Mouse (Mus musculus): ENCODE data around the gene Cyb561d2.
A peak's percentile ranks its signal among the peaks of the same experiment; 100 is the strongest.

Gene Cyb561d2

DNA sequence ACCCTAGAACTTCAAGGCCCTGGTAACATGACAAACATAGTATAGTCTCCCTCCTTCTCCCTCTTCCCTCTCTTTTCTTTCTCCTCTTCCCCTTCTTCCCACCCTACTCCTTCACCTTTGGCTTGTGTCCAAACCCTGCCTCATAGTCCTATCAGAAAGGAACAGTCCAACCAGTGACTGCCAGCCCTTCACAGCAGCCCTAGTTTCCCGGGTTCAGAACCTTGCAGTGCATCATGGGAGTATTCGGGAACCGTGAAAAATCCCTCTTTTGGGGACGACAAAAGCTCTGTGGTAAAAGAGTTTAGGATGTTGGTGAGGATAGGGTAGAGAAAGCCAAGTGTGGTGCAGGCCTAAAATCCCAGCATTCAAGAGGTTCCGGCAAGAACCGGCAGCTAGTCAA is 21.7 kb downstream of the Cyb561d2 start:
- DNase-seq = no peak

DNA sequence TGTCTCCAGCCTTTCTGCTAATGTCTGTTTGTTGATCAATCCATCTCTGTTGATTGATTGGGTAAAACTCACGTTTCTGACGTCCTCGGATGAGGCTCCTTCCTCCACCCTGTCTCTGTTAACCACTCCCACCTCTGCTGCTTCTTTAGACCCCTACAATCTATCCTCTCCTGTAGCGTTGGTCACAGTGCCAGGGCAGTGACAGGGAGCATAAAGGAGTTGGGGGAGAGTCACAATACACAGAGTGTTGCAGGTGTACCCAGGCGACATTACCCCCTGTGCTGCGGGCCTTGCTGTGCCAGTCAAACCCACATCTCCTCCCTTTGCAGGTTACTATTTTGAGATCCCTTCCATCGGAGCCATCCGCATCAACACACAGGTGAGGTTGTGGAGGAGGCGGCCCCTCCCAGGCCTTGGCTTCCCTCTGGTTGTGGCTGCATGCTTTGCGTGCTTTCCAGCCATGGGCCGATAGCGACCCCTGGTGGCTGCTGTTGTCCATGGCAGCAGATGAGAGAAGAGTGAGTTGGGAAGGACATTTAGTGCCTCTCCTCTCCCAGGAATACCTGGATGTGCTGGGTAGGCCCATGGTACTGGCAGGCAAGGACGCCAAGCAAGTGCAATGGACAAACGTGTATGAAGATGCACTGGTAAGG is 27.6 kb downstream of the Cyb561d2 start:
- DNase-seq = peak; percentile 94 to 95

DNA sequence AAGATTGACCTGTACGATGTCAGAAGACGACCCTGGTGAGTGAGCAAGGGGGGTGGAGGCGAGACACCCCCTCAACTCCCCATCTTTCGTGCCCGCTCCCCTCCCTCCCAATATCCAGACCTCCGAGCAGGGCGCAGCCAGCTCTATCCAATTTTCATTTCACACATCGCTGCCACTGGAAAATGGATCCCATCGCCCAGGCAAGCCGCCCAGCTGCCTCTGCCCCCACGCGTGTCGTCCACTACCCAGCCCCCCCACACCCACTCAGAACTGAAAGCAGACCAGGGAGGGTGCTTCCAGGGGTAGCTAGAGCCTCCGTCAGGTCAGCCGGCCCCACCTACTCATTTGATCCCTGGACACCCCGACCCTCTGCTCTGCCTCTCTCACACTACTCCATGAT is 29.7 kb downstream of the Cyb561d2 start:
- DNase-seq = no peak

DNA sequence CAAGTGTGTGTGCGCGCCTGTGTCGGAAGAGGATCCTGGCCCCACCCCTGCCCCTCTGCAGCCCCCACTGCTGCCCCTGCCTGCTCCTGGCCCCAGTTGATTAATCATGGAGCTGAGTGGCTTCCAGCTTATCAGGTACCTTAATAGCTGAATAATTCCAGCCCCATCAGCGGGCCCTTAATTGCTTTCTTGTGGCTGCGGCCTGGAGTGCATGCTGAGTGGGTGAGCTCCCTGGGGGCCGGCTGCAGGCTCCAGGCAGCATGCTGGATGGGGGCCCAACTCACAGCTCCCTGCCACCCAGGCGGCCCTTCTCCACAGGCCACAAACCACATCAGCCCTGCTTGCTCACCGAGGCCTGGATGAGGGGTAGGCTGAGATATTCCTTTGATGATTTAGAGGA is 30.6 kb downstream of the Cyb561d2 start:
- no peak for DNase-seq

DNA sequence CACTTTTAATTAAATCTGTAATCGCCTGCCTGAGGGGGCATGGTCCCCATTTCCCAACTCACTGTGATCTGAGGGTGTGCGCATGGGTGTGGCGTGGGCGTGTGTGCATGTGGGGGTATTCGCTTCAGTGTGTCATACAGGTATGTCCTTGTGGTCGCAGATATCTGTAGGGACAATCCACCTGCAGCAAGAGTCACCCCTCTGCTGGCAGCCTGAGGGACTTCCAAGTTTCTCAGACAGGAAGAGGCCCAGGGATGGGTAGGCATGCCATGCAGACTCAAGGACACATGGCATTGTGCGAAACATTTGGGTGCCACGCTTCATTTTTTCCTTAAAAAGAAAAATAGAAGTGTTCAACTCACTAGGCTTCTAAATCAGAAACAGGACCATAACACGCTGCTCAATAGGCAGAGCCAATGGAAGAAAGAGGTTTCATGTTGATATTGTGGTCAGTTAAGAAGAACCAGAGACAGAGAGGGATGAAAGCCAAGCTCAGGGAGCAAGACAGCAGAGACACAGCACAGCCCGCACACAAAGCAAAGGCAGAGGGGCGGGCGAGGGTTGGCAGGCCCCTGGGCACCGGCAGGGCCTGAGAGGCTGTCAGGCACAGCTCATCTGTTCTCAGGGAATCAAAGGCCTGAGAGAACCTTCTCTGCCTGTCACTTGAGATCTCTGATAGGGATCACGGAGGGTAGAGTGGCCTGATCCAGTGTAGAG is 31.5 kb downstream of the Cyb561d2 start:
- DNase-seq = no peak

DNA sequence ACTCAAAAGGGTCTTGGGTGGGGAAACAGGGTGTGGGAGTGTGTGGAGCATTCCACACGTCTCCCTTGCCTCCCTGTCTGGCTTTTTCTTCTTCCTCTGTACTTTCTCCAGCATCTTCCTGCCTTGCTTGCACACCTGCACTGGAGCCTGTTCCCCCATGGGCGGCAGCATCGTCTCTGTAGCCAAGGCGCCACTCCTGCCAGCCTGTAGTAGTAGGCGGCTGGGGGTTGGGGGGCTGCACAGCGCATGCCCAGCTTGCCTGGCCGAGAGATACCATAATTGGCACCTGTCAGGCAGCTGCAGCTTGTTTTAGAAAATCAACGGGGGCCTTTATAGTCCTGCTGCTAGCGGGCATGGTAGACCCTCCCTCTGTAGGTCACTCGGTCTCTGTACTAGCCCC is 33.7 kb downstream of the Cyb561d2 start:
- DNase-seq = no peak

DNA sequence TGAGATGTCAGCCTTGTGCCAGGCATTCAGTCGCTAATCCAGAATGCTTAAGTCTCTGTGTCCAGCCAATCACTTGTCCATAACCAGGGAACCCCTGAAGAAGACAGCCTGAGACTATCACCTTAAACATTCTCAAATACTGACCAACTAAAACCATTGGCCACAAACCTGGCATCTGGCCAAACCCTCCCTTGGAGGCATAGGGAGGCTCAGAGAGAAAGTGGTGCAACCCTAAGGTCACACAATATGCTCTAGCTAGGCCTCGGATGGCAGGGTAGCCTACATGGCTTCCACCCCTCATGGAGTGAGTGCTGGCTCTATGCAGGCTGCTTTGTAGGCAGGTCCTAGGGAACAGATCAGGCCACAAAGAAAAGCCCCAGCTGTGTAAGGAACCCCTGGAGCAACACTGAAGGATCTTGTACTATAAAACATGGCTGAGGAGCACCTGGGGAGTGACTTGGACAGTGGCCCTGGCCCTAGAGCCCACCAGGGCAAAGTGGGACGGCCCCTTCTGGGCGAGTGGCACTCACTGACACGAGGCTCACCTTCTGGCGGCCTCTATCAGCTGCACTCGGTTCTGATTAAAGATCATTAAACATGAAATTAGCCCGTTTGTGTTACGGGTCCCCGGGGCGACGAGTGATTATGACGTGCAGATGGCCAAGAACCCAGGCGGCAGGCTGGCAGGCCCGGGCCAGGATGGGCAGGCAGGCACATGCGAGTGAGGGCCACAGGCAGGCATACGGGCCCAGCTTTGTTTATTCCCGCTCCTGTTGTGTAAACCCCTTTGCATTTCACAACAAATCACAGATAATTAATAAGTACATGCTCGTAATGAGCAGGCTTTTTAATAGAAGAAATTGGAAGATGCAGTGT is 37.1 kb downstream of the Cyb561d2 start:
- peak; percentile 42 to 44 for DNase-seq

DNA sequence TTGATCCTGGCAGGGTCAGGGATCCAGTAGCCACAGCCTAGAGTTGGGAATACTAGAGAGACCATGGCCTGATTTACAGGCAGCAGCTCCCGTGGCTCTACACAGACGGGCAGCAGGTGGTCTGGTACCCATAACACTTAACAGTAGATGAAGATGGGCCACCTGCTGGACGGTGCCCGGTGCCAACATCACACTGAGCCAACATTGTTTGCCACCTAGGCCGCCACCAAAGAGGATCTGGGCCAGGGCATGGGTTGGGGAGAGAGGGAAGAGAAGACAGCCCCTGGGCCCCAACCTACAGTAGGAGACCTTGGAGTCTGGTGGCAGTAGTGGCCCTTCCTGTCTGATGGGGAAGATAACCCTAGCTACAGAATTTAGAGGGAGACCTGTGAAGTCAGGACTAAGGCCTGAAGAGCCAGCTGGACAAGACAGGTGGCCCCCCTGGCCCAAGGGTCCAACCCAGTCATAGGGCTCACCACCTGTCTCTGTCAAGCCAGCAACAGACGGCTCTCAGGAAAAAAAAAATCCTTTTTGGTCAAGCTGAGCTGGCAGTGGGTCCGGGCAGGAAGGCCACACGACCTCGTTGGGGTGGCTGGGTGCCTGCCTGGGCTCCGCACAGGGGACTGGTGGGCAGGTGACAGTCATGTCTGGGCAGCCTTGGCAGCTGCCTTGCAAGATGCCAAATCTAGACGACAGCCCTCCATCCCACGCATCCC is 39.7 kb downstream of the Cyb561d2 start:
- DNase-seq = peak; percentile 70 to 80

DNA sequence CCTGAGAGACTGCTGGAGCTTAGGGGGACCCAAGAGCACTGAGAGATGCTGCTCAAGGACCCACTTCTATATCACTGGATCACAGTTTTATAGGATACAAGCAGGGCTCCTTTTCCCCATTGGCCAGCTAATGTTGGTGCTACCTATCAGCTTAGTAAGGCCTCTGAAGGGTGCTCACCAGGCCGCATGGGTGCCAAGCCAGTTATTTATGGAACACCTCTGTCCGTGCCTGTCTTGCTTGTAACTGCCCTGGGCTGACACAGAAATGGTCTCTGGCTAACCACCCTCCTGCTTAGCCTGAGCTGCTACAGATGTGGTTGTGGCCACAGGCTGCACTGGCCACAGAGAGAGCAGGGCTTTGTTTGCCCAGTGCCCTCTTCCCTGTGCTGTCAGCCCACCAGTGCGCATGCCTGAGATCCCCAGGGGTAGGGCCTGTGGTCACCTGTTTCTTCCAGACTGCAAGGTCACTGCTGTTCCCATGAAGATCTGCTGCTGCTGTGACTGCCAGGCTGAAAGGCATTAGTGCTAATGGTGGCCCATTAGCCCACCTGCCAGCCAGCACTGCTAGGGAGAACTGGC is 41.2 kb downstream of the Cyb561d2 start:
- no peak for DNase-seq

DNA sequence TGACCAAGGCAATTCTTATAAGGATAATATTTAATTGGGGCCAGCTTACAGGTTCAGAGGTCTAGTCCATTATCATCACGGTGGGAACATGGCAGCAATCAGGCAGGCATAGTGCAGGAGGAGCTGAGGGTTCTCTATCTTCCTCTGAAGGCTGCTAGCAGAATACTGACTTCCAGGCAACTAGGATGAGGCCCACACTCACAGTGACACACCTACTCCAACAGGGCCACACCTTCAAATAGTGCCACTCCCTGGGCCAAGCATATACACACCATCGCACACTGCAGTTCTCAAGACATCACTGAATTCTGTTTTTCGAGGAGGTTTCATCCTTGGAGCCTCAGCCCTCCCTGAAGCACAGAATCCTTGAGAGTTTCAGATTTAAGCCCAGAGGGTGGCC is 45.6 kb downstream of the Cyb561d2 start:
- no peak for DNase-seq

DNA sequence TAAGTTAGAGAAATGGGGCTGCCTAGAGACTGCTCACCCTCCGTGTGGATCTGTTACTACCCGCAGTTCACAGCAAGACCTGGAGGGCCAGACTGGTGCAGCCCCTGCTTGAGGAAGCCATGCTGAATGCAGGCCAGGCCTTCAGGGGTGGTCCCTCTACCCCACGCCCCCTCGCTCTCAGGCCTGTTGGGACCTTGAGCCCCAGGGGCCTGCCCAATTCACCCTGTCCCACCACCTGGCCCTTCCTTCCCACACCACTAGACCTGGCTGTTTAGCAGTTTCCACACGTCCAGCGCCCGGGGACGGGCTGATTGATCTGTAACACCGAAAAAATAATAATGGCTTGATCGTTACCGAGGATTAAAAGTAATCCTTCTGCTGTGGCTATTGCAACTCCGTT is 47.8 kb downstream of the Cyb561d2 start:
- no peak for DNase-seq

DNA sequence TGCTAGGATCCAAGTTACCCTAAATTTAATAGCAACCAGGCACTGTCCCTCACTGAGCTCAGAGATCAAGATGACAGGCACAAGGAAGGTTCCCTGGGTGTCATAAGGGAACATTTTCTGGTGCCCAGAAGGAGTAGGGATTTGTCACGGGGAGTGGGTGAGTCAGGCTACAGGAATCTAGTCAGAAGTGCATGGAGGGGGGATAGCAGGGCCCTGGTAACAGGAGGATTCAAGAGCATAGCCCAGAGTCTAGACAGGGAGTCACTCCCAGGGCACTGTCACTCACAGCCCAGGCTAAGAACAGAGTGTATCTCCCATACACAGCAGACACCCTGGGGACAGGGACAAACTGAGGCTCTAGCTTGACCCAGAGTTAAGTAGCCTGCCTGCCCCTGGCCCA is 48.5 kb downstream of the Cyb561d2 start:
- DNase-seq = no peak

DNA sequence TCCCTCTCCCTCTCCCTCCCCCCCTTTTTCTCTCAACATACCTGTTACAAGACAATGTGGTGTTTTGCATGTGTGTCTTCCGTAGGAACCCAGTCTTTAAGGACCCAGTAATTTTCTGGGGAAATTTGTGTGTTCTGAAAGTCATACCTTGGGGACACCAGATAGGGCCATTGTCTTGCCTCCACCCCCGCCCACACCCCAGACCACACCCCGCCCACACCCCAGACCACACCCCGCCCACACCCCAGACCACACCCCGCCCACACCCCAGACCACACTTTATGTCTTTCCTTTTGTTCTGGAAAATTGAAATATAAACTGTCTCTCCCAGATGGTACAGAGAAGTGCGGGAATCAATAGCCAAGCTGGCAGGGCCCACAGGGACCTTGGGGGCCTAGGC is 51.4 kb downstream of the Cyb561d2 start:
- DNase-seq = no peak

DNA sequence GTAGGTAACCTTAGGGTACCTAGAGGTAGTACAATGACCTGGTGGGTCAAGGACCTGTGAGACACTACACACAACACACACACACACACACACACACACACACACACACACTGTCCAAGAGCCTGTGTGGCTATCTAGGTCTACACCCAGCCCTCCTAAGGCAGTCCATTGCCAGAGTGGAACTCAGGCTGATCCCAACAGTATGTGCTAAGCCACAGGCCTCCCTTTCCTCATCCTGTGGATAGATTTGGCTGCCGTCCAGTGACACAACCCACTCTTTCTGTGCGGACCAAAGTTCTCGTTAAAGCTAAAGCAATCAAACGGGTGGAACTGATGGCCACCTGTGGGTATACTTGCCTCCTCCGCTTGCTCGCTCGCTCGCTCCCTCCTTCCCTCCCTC is 51.8 kb downstream of the Cyb561d2 start:
- no peak for DNase-seq

All from cerebellum, postnatal 36 days (tissue).